Mouse (Mus musculus): ENCODE measurements around the gene Uqcr11. TPM values are rescaled to one million over a fixed set of nuclear protein-coding genes. Genes with fewer than 3 reads are reported as not detected.

Uqcr11 gene
- total RNA-seq, 1 experiment: 995 TPM

DNA sequence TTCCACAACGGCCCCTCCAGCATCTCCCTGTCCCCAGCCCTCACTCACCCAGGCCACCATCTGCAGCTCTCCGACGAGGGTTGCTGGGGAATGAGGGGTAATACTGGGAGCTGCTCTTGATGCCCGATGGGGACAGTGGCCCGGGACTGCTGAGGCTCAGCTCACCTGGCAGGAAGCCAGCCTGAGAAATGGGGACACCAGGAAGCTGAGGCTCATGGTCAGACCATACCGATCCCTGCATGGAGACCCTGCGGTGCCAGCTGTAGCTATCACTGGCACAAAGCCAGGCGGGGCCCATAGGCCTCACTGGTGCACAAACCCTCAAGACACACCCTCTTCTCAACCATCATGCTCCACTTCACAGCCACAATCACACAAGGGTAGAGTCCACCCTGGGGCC lies 12.8 kb upstream of the Uqcr11 start:
- in situ Hi-C loops (cut with MboI; ENCODE audit: low sequenced_read_pairs in 2 of 2, unreplicated experiment in 2 of 2): no loop called here
- no peak for DNase-seq (ENCODE audit: low read depth, low spot score)

DNA sequence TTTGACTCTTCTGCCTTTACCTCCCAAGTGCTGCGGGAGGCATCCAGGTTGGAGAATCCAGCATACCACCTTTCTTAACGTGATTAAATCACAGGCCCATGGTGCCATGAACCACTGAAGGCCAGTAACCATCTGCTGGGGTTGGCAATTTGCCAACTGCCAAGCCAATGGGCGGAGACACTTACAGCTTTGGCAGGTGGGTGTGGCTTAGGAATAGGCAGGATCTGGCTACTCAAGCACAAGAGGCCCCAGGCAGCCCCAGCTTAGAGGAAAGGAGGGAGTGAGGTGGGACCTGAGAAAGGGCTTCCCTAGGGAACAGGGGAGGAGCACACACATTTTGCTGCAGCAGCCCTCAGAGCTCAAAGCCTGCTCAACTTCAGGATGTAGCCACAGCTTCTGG lies 11.7 kb upstream of the Uqcr11 start:
- DNase-seq (ENCODE audit: low read depth, low spot score): no peak
- peaks cover 77% of the 10 kb centered on the region for H3K36me3 ChIP-seq (ENCODE audit: control insufficient read depth, insufficient read depth, low read length, poor library complexity, severe bottlenecking)
- no peak overlapping the region for H3K4me3 ChIP-seq (ENCODE audit: insufficient read depth in 1 of 2, low read depth in 1 of 2, low read length in 2 of 2, poor library complexity in 1 of 2, severe bottlenecking in 1 of 2)
- H3K9me3 ChIP-seq (ENCODE audit: control insufficient read depth, insufficient read depth, low read depth, low read length): no peaks in the 10 kb centered on the region
- H3K4me1 ChIP-seq (ENCODE audit: control insufficient read depth in 2 of 2, insufficient read depth in 2 of 2, low read length in 2 of 2, poor library complexity in 1 of 2): peaks cover 0 to 2% of the 10 kb centered on the region in 2 experiments; a peak in 1 of 4 replicates
- TF ChIP-seq HCFC1 (IDR thresholded peaks at IDR 0.05; ENCODE audit: borderline replicate concordance, insufficient read depth, low read length) (no peak), MAFK (IDR thresholded peaks at IDR 0.05; ENCODE audit: insufficient read depth, low read depth, low read length) (no peak), ZNF384 (IDR thresholded peaks at IDR 0.05; ENCODE audit: low read depth, low read length) (no peak), ZC3H11A (IDR thresholded peaks at IDR 0.05; ENCODE audit: borderline replicate concordance, low read depth, low read length) (no peak), CHD2 (IDR thresholded peaks at IDR 0.05; ENCODE audit: low read depth, low read length) (no peak)
- H3K9ac ChIP-seq (ENCODE audit: insufficient read depth, low read depth, low read length, poor library complexity, severe bottlenecking): no peak overlapping the region
- no peak overlapping the region for H3K27ac ChIP-seq (ENCODE audit: insufficient read depth, low read depth, low read length, poor library complexity, severe bottlenecking)
- in situ Hi-C loops (cut with MboI; ENCODE audit: low sequenced_read_pairs in 2 of 2, unreplicated experiment in 2 of 2): no loop called here

More for the DNA sequence above, 12.8 kb upstream of the Uqcr11 start:
- Histone ChIP-seq H3K36me3 (ENCODE audit: control insufficient read depth, insufficient read depth, low read length, poor library complexity, severe bottlenecking) (peaks cover 71% of the 10 kb centered on the region), H3K27ac (ENCODE audit: insufficient read depth, low read depth, low read length, poor library complexity, severe bottlenecking) (no peak overlapping the region), H3K4me3 (ENCODE audit: insufficient read depth in 1 of 2, low read depth in 1 of 2, low read length in 2 of 2, poor library complexity in 1 of 2, severe bottlenecking in 1 of 2) (no peak overlapping the region), H3K4me1 (ENCODE audit: control insufficient read depth in 2 of 2, insufficient read depth in 2 of 2, low read length in 2 of 2, poor library complexity in 1 of 2) (peaks cover 0 to 7% of the 10 kb centered on the region in 2 experiments; a peak in 1 of 4 replicates), H3K9me3 (ENCODE audit: control insufficient read depth, insufficient read depth, low read depth, low read length) (no peaks in the 10 kb centered on the region), H3K9ac (ENCODE audit: insufficient read depth, low read depth, low read length, poor library complexity, severe bottlenecking) (no peak overlapping the region)
- TF ChIP-seq MAFK (IDR thresholded peaks at IDR 0.05; ENCODE audit: insufficient read depth, low read depth, low read length): no peak
- TF ChIP-seq ZC3H11A (IDR thresholded peaks at IDR 0.05; ENCODE audit: borderline replicate concordance, low read depth, low read length): no peak
- no peak for TF ChIP-seq HCFC1 (IDR thresholded peaks at IDR 0.05; ENCODE audit: borderline replicate concordance, insufficient read depth, low read length)
- TF ChIP-seq ZNF384 (IDR thresholded peaks at IDR 0.05; ENCODE audit: low read depth, low read length): no peak
- no peak for TF ChIP-seq CHD2 (IDR thresholded peaks at IDR 0.05; ENCODE audit: low read depth, low read length)

DNA sequence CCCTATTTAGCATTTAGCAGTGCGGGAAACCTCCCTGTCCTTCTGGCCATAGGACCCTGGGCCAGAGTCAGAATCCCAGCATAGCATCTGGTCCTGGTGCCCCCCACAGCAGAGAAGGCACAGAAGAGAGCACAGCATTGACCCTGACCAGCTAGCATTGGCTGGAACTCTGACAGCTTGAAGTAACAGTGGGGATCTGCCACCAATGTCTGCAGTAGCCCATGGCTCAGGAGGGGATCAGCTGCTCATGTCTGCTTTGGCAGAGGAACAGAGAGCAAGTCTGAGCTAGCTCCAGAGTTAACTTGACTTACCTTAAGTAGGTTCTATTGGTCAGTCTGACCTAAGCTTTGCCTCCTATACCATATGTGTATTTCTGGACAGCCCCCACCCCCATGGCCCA lies 11.2 kb upstream of the Uqcr11 start:
- Histone ChIP-seq H3K4me1 (ENCODE audit: control insufficient read depth in 2 of 2, insufficient read depth in 2 of 2, low read length in 2 of 2, poor library complexity in 1 of 2) (no peaks in the 10 kb centered on the region; a peak in 1 of 4 replicates), H3K36me3 (ENCODE audit: control insufficient read depth, insufficient read depth, low read length, poor library complexity, severe bottlenecking) (peaks cover 81% of the 10 kb centered on the region), H3K27ac (ENCODE audit: insufficient read depth, low read depth, low read length, poor library complexity, severe bottlenecking) (no peak overlapping the region), H3K9ac (ENCODE audit: insufficient read depth, low read depth, low read length, poor library complexity, severe bottlenecking) (no peak overlapping the region), H3K4me3 (ENCODE audit: insufficient read depth in 1 of 2, low read depth in 1 of 2, low read length in 2 of 2, poor library complexity in 1 of 2, severe bottlenecking in 1 of 2) (no peak overlapping the region), H3K9me3 (ENCODE audit: control insufficient read depth, insufficient read depth, low read depth, low read length) (no peaks in the 10 kb centered on the region)
- DNase-seq (ENCODE audit: low read depth, low spot score): no peak
- TF ChIP-seq ZC3H11A (IDR thresholded peaks at IDR 0.05; ENCODE audit: borderline replicate concordance, low read depth, low read length): no peak
- no peak for TF ChIP-seq ZNF384 (IDR thresholded peaks at IDR 0.05; ENCODE audit: low read depth, low read length)
- no peak for TF ChIP-seq MAFK (IDR thresholded peaks at IDR 0.05; ENCODE audit: insufficient read depth, low read depth, low read length)
- no peak for TF ChIP-seq CHD2 (IDR thresholded peaks at IDR 0.05; ENCODE audit: low read depth, low read length)
- TF ChIP-seq HCFC1 (IDR thresholded peaks at IDR 0.05; ENCODE audit: borderline replicate concordance, insufficient read depth, low read length): no peak
- in situ Hi-C loops (cut with MboI; ENCODE audit: low sequenced_read_pairs in 2 of 2, unreplicated experiment in 2 of 2): no loop called here

- H3K4me1 ChIP-seq (ENCODE audit: control insufficient read depth in 2 of 2, insufficient read depth in 2 of 2, low read length in 2 of 2, poor library complexity in 1 of 2): peaks cover 0 to 2% of the 10 kb centered on the region in 2 experiments; a peak in 1 of 4 replicates
- no peak overlapping the region for H3K9ac ChIP-seq (ENCODE audit: insufficient read depth, low read depth, low read length, poor library complexity, severe bottlenecking)
- in situ Hi-C loops (cut with MboI; ENCODE audit: low sequenced_read_pairs in 2 of 2, unreplicated experiment in 2 of 2): no loop called here
- TF ChIP-seq ZC3H11A (IDR thresholded peaks at IDR 0.05; ENCODE audit: borderline replicate concordance, low read depth, low read length) (no peak), ZNF384 (IDR thresholded peaks at IDR 0.05; ENCODE audit: low read depth, low read length) (no peak), CHD2 (IDR thresholded peaks at IDR 0.05; ENCODE audit: low read depth, low read length) (no peak), HCFC1 (IDR thresholded peaks at IDR 0.05; ENCODE audit: borderline replicate concordance, insufficient read depth, low read length) (no peak), MAFK (IDR thresholded peaks at IDR 0.05; ENCODE audit: insufficient read depth, low read depth, low read length) (no peak)
- H3K4me3 ChIP-seq (ENCODE audit: insufficient read depth in 1 of 2, low read depth in 1 of 2, low read length in 2 of 2, poor library complexity in 1 of 2, severe bottlenecking in 1 of 2): no peak overlapping the region
- H3K36me3 ChIP-seq (ENCODE audit: control insufficient read depth, insufficient read depth, low read length, poor library complexity, severe bottlenecking): peaks cover 86% of the 10 kb centered on the region
- DNase-seq (ENCODE audit: low read depth, low spot score): no peak
- H3K9me3 ChIP-seq (ENCODE audit: control insufficient read depth, insufficient read depth, low read depth, low read length): no peaks in the 10 kb centered on the region
- no peak overlapping the region for H3K27ac ChIP-seq (ENCODE audit: insufficient read depth, low read depth, low read length, poor library complexity, severe bottlenecking)
Measured at GRCm38 (mm10) chr10:80417371-80417770, 10.7 kb upstream of the Uqcr11 start.

DNA sequence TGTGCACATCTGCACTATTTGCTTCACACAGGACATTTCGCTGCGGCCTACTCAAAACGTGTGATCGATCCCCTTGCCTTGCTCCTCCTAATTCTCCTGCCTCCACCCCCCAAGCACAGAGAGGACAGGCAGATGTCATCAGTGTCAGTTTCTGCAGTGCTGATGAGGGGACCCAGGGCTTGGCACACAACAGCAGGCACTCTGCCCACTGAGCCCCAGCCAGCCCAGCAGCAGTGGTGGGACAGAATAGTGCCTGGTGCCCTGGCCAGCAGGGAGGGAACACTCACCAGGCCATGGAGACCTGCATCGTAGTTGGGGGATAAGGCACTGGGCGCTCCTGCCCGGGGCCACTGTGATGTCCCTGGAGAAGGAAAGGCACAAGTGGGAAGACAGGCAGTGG lies 8.9 kb upstream of the Uqcr11 start:
- Histone ChIP-seq H3K27ac (ENCODE audit: insufficient read depth, low read depth, low read length, poor library complexity, severe bottlenecking) (no peak overlapping the region), H3K4me3 (ENCODE audit: insufficient read depth in 1 of 2, low read depth in 1 of 2, low read length in 2 of 2, poor library complexity in 1 of 2, severe bottlenecking in 1 of 2) (no peak overlapping the region), H3K36me3 (ENCODE audit: control insufficient read depth, insufficient read depth, low read length, poor library complexity, severe bottlenecking) (peaks cover 92% of the 10 kb centered on the region), H3K4me1 (ENCODE audit: control insufficient read depth in 2 of 2, insufficient read depth in 2 of 2, low read length in 2 of 2, poor library complexity in 1 of 2) (peaks cover 0 to 5% of the 10 kb centered on the region in 2 experiments; a peak in 1 of 4 replicates), H3K9me3 (ENCODE audit: control insufficient read depth, insufficient read depth, low read depth, low read length) (no peaks in the 10 kb centered on the region), H3K9ac (ENCODE audit: insufficient read depth, low read depth, low read length, poor library complexity, severe bottlenecking) (no peak overlapping the region)
- in situ Hi-C loops (cut with MboI; ENCODE audit: low sequenced_read_pairs in 2 of 2, unreplicated experiment in 2 of 2): no loop called here
- no peak for DNase-seq (ENCODE audit: low read depth, low spot score)
- no peak for TF ChIP-seq HCFC1 (IDR thresholded peaks at IDR 0.05; ENCODE audit: borderline replicate concordance, insufficient read depth, low read length)
- no peak for TF ChIP-seq ZNF384 (IDR thresholded peaks at IDR 0.05; ENCODE audit: low read depth, low read length)
- no peak for TF ChIP-seq ZC3H11A (IDR thresholded peaks at IDR 0.05; ENCODE audit: borderline replicate concordance, low read depth, low read length)
- no peak for TF ChIP-seq CHD2 (IDR thresholded peaks at IDR 0.05; ENCODE audit: low read depth, low read length)
- TF ChIP-seq MAFK (IDR thresholded peaks at IDR 0.05; ENCODE audit: insufficient read depth, low read depth, low read length): no peak

All from ES-E14 (cell line).